Mouse (Mus musculus) limb, embryonic 14.5 days (tissue): ENCODE results near the gene Grm2. TPM values are rescaled to one million over a fixed set of nuclear protein-coding genes. Genes with fewer than 3 reads are reported as not detected.
"Not testable (repeated sequence)": the region's sequence is repeated elsewhere in the genome, so short reads cannot be mapped to it uniquely, and the experiment has no call there.

Experiments
- ATAC-seq: fragments of 200-750 bp; cut with Nextera tagmentation; 2 replicates; pipeline ENCODE4 v1.8.0; 2017; ENCODE audit warnings: low read depth, moderate number of reproducible peaks, moderate TSS enrichment; ENCODE audit not compliant: low FRiP score
- DNase-seq: peaks from one replicate; pipeline ENCODE4 v3.0.0-alpha.2; 2015; ENCODE audit warnings: low spot score
- H3K27ac ChIP-seq: fragments of 300-500 bp; sonication (generic); replicated peaks from 2 replicates; pipeline ENCODE4 v1.5.1; 2014; ENCODE audit warnings: low read depth, mild to moderate bottlenecking, low read length, moderate library complexity, mixed read lengths
- H3K27me3 ChIP-seq: fragments of 300-500 bp; sonication (generic); 2 replicates; pipeline ENCODE4 v1.6.1; 2014; ENCODE audit warnings: low read length, mixed read lengths; ENCODE audit not compliant: control insufficient read depth, insufficient read depth
- H3K36me3 ChIP-seq: fragments of 300-500 bp; sonication (generic); 2 replicates; pipeline ENCODE4 v1.6.1; 2014; ENCODE audit warnings: mild to moderate bottlenecking, low read length, moderate library complexity, mixed read lengths; ENCODE audit not compliant: control insufficient read depth, insufficient read depth
- H3K4me1 ChIP-seq: fragments of 300-500 bp; sonication (generic); 2 replicates; pipeline ENCODE4 v1.6.1; 2014; ENCODE audit warnings: antibody characterized with exemption, low read length, mixed read lengths; ENCODE audit not compliant: control insufficient read depth, insufficient read depth
- H3K4me2 ChIP-seq: fragments of 300-500 bp; sonication (generic); replicated peaks from 2 replicates; pipeline ENCODE4 v1.6.1; 2014; ENCODE audit warnings: low read depth, mild to moderate bottlenecking, low read length, moderate library complexity; ENCODE audit not compliant: severe bottlenecking
- H3K4me3 ChIP-seq: fragments of 300-500 bp; sonication (generic); replicated peaks from 2 replicates; pipeline ENCODE4 v1.5.1; 2014; ENCODE audit warnings: low read length
- H3K9ac ChIP-seq: fragments of 300-500 bp; sonication (generic); 2 replicates; pipeline ENCODE4 v1.6.1; 2014; ENCODE audit warnings: mild to moderate bottlenecking, low read depth, low read length, moderate library complexity; ENCODE audit not compliant: severe bottlenecking
- H3K9me3 ChIP-seq: fragments of 300-500 bp; sonication (generic); 2 replicates; pipeline ENCODE4 v1.6.1; 2016; ENCODE audit warnings: low read length; ENCODE audit not compliant: control insufficient read depth
- POLR2A ChIP-seq: fragments of 200-500 bp; IDR thresholded peaks from 2 replicates; pipeline ENCODE4 v1.8.0; 2012; ENCODE audit warnings: inconsistent platforms, mild to moderate bottlenecking, moderate library complexity, borderline replicate concordance; ENCODE audit not compliant: insufficient read depth, insufficient read length; ENCODE audit errors: extremely low read depth
- WGBS: fragments of 180-500 bp; shearing (Covaris S2); extraction: QIAGEN DNeasy Blood & Tissue Kit; methylation state at CpG from one replicate; pipeline ENCODE4 v1.1.7; 2014; 5-methylcytosine and 5-hydroxymethylcytosine counted together
- polyA plus RNA-seq, 2 experiments: library from polyadenylated mRNA; depleted of rRNA in 1 of 2; stranded (reverse) in 1 of 2; unstranded in 1 of 2; fragments of >200 nt; fragmentation: Nextera tagmentation in 1 of 2; extraction: Ambion mirVana in 1 of 2; gene quantifications; 2 replicates each; pipeline versions ENCODE4 v1.2.1 to v1.2.3; 2012 to 2014

Gene Grm2
- polyA plus RNA-seq, 2 experiments = 0.06 TPM; not detected in 1

DNA sequence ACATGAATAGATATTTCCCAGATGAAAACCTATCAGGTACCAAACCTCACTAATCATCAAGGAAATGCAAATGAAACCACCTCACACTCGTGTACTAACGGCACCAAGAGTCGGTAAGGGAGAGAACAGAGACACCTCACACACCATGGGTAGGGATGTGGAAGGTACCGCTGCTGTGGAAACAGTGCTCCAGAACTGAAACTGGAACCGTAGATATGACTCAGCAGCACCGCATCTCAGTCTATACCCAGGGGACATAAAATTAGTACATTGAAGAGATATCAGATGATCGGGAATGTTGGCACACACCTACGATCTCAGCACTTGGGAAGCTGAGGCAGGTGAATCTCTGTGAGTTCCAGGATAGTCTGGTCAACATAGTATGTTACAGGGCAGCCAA is 17.7 kb downstream of the Grm2 start:
- WGBS = 92% methylated on average over 8 of the region's 8 CpGs
- H3K4me3 ChIP-seq = no peak overlapping the region
- no peak overlapping the region for H3K9ac ChIP-seq
- H3K27me3 ChIP-seq = no peaks in the 10 kb centered on the region
- no peaks in the 10 kb centered on the region for H3K9me3 ChIP-seq
- no peak for TF ChIP-seq POLR2A
- H3K4me1 ChIP-seq = no peaks in the 10 kb centered on the region
- no peaks in the 10 kb centered on the region for H3K36me3 ChIP-seq
- DNase-seq (no peak), ATAC-seq (no peak)
- H3K4me2 ChIP-seq = no peak overlapping the region
- no peak overlapping the region for H3K27ac ChIP-seq

DNA sequence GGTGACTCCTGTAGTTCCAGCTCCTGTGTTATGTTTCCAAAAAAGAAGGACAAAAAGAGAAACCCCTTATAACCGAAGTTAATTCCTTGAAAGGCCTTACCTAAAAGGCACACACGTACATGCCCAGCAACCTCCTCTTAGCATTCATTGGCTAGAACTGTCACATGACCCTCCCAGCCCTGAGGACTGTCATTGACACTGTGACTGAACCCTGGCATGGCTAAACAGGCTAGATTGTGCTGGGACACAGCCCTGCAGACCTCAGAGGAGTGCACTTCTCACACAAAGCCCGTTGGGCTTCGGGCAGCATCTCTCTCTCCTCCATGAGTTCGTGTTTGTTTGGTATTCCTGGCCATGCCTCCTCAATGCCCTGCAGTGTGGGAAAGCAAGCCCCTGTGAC is 23.7 kb downstream of the Grm2 start:
- Histone ChIP-seq H3K36me3 (no peaks in the 10 kb centered on the region), H3K27me3 (no peaks in the 10 kb centered on the region), H3K4me2 (no peak overlapping the region), H3K4me3 (no peak overlapping the region), H3K27ac (no peak overlapping the region), H3K9me3 (no peaks in the 10 kb centered on the region), H3K9ac (no peak overlapping the region), H3K4me1 (no peaks in the 10 kb centered on the region)
- WGBS = 73% methylated on average over 5 of the region's 5 CpGs
- DNase-seq (no peak), ATAC-seq (no peak)
- no peak for TF ChIP-seq POLR2A

DNA sequence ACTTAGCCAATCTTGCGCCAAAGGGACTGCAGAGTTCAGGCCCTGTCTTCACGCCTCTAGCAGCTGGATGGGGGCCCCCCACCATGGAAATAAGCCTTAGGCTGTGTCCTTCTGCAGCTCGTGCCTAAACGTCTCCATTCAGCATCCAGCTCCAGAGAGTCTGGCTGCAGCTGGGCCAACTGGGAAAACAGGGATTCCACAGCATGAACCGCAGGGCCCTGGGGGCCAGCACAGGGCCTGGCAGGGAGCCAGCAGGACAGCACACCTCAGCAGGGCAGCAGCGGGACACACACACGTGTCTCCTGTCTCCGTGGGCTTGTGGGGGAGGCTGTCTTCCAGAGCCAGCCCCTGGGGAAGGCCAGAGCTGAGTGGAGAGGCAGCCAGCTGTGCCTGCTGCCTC is 28.1 kb downstream of the Grm2 start:
- not testable (repeated sequence) for H3K4me2 ChIP-seq, H3K9ac ChIP-seq, DNase-seq, H3K36me3 ChIP-seq, H3K27me3 ChIP-seq, H3K27ac ChIP-seq, H3K9me3 ChIP-seq, H3K4me3 ChIP-seq, H3K4me1 ChIP-seq
- peak; percentile 15; the same call in 1 of the 2 replicates for ATAC-seq
- 24% methylated on average over 8 of the region's 8 CpGs for WGBS

GRCm38 (mm10) chr9:106626282-106626681 is 29.6 kb downstream of the Grm2 start, which contains the start of gene Iqcf6:
Gene Iqcf6 (plus strand): TSS chr9:106626582.
- Histone ChIP-seq H3K9ac (no peak within 1 kb of the TSS), H3K9me3 (no peaks in the 10 kb centered on the region), H3K36me3 (no peaks in the 10 kb centered on the region), H3K4me2 (no peak within 1 kb of the TSS), H3K27me3 (no peaks in the 10 kb centered on the region), H3K4me3 (no peak within 1 kb of the TSS), H3K4me1 (no peaks in the 10 kb centered on the region), H3K27ac (no peak within 1 kb of the TSS)
- no peak for ATAC-seq
- 76% methylated on average over 2 of the region's 2 CpGs for WGBS
- no peak for DNase-seq
- no peak for TF ChIP-seq POLR2A

DNA sequence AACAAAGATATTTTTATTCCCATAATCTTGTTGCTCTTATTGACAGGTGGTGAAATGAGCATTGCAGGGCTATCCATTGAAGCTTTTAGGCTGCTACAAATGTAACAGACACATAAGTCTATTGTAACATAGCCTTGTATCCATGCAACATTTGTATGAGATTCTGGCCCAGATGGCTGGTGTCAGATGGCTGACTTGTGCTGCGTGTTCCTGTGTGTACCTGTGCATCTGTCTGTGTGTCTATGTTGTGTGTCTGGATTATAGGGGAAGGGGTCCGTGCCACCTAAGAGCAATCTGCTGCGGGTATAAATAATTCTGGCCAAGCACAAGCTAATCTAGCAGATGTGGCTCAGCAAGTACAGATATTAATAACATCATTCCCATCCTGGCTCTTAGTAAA is 38.4 kb downstream of the Grm2 start:
- Histone ChIP-seq H3K4me2 (no peak overlapping the region), H3K4me3 (no peak overlapping the region), H3K36me3 (no peaks in the 10 kb centered on the region), H3K9ac (no peak overlapping the region), H3K27ac (no peak overlapping the region), H3K4me1 (no peaks in the 10 kb centered on the region), H3K27me3 (no peaks in the 10 kb centered on the region), H3K9me3 (peaks cover 3% of the 10 kb centered on the region; the same call in 1 of the 2 replicates)
- TF ChIP-seq POLR2A = no peak
- 81% methylated on average over 3 of the region's 3 CpGs for WGBS
- ATAC-seq (no peak), DNase-seq (no peak)

DNA sequence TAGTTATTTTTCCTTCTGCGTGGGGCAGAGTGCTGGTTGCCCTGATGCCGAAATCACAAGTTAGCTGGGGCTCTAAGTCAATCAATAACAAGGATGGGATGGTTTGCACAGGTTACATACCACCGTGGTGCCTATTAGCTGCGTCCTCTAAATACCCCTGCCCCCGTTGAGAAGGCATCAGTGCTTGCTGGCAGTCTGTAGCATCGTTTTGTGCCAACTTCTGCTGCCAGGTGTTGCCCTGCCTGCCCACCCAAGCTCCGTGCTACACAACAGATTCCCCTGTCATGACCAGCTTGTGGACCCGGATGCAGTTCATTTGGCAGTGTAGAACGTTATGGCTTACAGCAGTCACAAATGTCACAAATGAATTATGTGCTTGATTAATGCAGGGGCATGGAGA is 39.6 kb downstream of the Grm2 start:
- no peaks in the 10 kb centered on the region for H3K27me3 ChIP-seq
- no peak overlapping the region for H3K4me2 ChIP-seq
- ATAC-seq (no peak), DNase-seq (no peak)
- TF ChIP-seq POLR2A = no peak
- no peak overlapping the region for H3K27ac ChIP-seq
- H3K4me3 ChIP-seq = no peak overlapping the region
- H3K36me3 ChIP-seq = no peaks in the 10 kb centered on the region
- H3K9ac ChIP-seq = no peak overlapping the region
- H3K4me1 ChIP-seq = no peaks in the 10 kb centered on the region
- WGBS = 80% methylated on average over 9 of the region's 9 CpGs
- peaks cover 3% of the 10 kb centered on the region; the same call in 1 of the 2 replicates for H3K9me3 ChIP-seq
